Mouse (Mus musculus): ENCODE results near the gene Muc15. TPM values are rescaled to one million over a fixed set of nuclear protein-coding genes. Genes with fewer than 3 reads are reported as not detected.

Muc15 gene
- not detected in 2 replicates for total RNA-seq (2012; rRNA removed)
- not detected for polyA plus RNA-seq (2012; ENCODE audit: insufficient read depth in 1 of 2, insufficient read length in 2 of 2, low read depth in 1 of 2, low replicate concordance in 2 of 2, missing spikeins in 1 of 2)

- Histone ChIP-seq H3K27ac (ENCODE audit: control insufficient read depth, low read depth, low read length) (no peak within 1 kb of the TSS), H3K36me3 (ENCODE audit: control insufficient read depth in 1 of 2, insufficient read depth in 2 of 2, low read length in 2 of 2) (no peaks in the 10 kb centered on the region), H3K4me3 (ENCODE audit: control insufficient read depth in 1 of 2, insufficient read depth in 1 of 2, low read depth in 2 of 2, low read length in 2 of 2) (no peak within 1 kb of the TSS), H3K79me2 (ENCODE audit: control insufficient read depth, insufficient read depth, low read length, poor library complexity) (no peaks in the 10 kb centered on the region), H3K4me1 (ENCODE audit: control insufficient read depth in 1 of 2, insufficient read depth in 2 of 2, low read length in 2 of 2) (no peaks in the 10 kb centered on the region), H3K9me3 (replicated peaks; ENCODE audit: insufficient read depth, low read length) (no peaks in the 10 kb centered on the region), H3K27me3 (ENCODE audit: control insufficient read depth in 1 of 2, insufficient read depth in 2 of 2, low read length in 2 of 2) (no peaks in the 10 kb centered on the region), H3K9ac (ENCODE audit: control insufficient read depth, low read depth, low read length, poor library complexity, severe bottlenecking) (no peak within 1 kb of the TSS)
- DNase-seq (ENCODE audit: low read depth, low spot score): no peak
- TF ChIP-seq ZC3H11A (IDR thresholded peaks at IDR 0.05; ENCODE audit: low read depth, low read length) (no peak), MAX (IDR thresholded peaks at IDR 0.05; ENCODE audit: low read length) (no peak), MYC (IDR thresholded peaks at IDR 0.05; ENCODE audit: low read depth, low read length) (no peak), BHLHE40 (IDR thresholded peaks at IDR 0.05; ENCODE audit: borderline replicate concordance, low read depth, low read length) (no peak)
Observed at GRCm38 (mm10) chr2:110721290-110721753, at the start of gene Muc15. Muc15 (plus strand) TSS chr2:110721340.

- Histone ChIP-seq H3K9me3 (replicated peaks; ENCODE audit: insufficient read depth, low read length) (no peaks in the 10 kb centered on the region), H3K4me3 (ENCODE audit: control insufficient read depth in 1 of 2, insufficient read depth in 1 of 2, low read depth in 2 of 2, low read length in 2 of 2) (no peak overlapping the region), H3K79me2 (ENCODE audit: control insufficient read depth, insufficient read depth, low read length, poor library complexity) (no peaks in the 10 kb centered on the region), H3K36me3 (ENCODE audit: control insufficient read depth in 1 of 2, insufficient read depth in 2 of 2, low read length in 2 of 2) (no peaks in the 10 kb centered on the region), H3K9ac (ENCODE audit: control insufficient read depth, low read depth, low read length, poor library complexity, severe bottlenecking) (no peak overlapping the region), H3K4me1 (ENCODE audit: control insufficient read depth in 1 of 2, insufficient read depth in 2 of 2, low read length in 2 of 2) (no peaks in the 10 kb centered on the region), H3K27ac (ENCODE audit: control insufficient read depth, low read depth, low read length) (no peak overlapping the region), H3K27me3 (ENCODE audit: control insufficient read depth in 1 of 2, insufficient read depth in 2 of 2, low read length in 2 of 2) (no peaks in the 10 kb centered on the region)
- no peak for DNase-seq (ENCODE audit: low read depth, low spot score)
- no peak for TF ChIP-seq MYB (IDR thresholded peaks at IDR 0.05; ENCODE audit: low read depth, low read length)
- TF ChIP-seq ZC3H11A (IDR thresholded peaks at IDR 0.05; ENCODE audit: low read depth, low read length): no peak
- no peak for TF ChIP-seq EP300 (IDR thresholded peaks at IDR 0.05; ENCODE audit: low read depth in 1 of 2, low read length in 2 of 2)
- no peak for TF ChIP-seq ZKSCAN1 (IDR thresholded peaks at IDR 0.05; ENCODE audit: low read depth, low read length)
- no peak for TF ChIP-seq USF1 (IDR thresholded peaks at IDR 0.05; ENCODE audit: low read depth, low read length)
- TF ChIP-seq RCOR1 (IDR thresholded peaks at IDR 0.05; ENCODE audit: low read depth, low read length): no peak
- TF ChIP-seq POLR2A (IDR thresholded peaks at IDR 0.05; ENCODE audit: control insufficient read depth in 1 of 2, insufficient read depth in 1 of 2, low read depth in 1 of 2, low read length in 2 of 2, poor library complexity in 1 of 2): no peak
- no peak for TF ChIP-seq GABPA (IDR thresholded peaks at IDR 0.05; ENCODE audit: low read depth, low read length)
- no peak for TF ChIP-seq POLR2AphosphoS5 (IDR thresholded peaks at IDR 0.05; ENCODE audit: borderline replicate concordance, low read depth, low read length)
- no peak for TF ChIP-seq USF2 (IDR thresholded peaks at IDR 0.05; ENCODE audit: borderline replicate concordance in 1 of 2, insufficient read depth in 1 of 2, low read depth in 1 of 2, low read length in 2 of 2)
- no peak for TF ChIP-seq CTCF (IDR thresholded peaks at IDR 0.05 in 2 of 3, conservative IDR thresholded peaks at IDR 0.05 in 1 of 3; ENCODE audit: control insufficient read depth in 1 of 3, insufficient read depth in 1 of 3, low read depth in 2 of 3, low read length in 3 of 3, poor library complexity in 1 of 3, severe bottlenecking in 1 of 3)
- TF ChIP-seq HCFC1 (IDR thresholded peaks at IDR 0.05; ENCODE audit: low read depth, low read length): no peak
- TF ChIP-seq UBTF (IDR thresholded peaks at IDR 0.05; ENCODE audit: borderline replicate concordance, insufficient read depth, low read depth, low read length): no peak
- no peak for TF ChIP-seq ZNF384 (IDR thresholded peaks at IDR 0.05; ENCODE audit: low read depth, low read length)
- no peak for TF ChIP-seq SIN3A (IDR thresholded peaks at IDR 0.05; ENCODE audit: low read length)
- TF ChIP-seq ELF1 (IDR thresholded peaks at IDR 0.05; ENCODE audit: low read depth, low read length): no peak
- no peak for TF ChIP-seq RAD21 (IDR thresholded peaks at IDR 0.05; ENCODE audit: low read depth, low read length)
- no peak for TF ChIP-seq GATA1 (IDR thresholded peaks at IDR 0.05; ENCODE audit: low read depth, low read length)
Observed at GRCm38 (mm10) chr2:110709436-110709835, 11.7 kb upstream of the Muc15 start.
